Mouse (Mus musculus) left cerebral cortex, adult 9 months (tissue): ENCODE data around the gene Pdia6.

Experiments used
- DNase-seq, 2 experiments: peaks; one replicate each; pipeline ENCODE4 v3.0.0; 2022; ENCODE audit warnings: low spot score in 2 of 2

Pdia6 gene

DNA sequence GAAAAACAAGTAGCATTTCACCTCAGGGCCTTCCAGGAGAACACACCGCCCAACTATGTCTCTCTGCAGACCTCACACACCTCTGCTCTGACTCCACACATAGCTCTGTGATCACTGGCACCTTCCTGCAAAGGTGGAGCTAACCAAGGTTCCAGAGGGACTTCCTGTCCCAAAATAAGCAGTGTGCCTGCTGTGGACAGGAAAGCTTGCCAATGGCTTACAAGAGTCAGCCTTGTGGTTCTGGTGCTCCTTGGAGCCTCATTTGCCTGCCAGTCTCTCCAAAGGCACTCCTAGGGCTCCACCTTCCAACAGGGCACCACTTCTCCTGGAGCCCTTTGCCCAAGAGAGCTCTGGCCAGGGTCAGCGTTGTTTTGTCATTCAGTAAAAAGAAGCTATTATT, 1.5 kb upstream of the Pdia6 start:
- no peak for DNase-seq

DNA sequence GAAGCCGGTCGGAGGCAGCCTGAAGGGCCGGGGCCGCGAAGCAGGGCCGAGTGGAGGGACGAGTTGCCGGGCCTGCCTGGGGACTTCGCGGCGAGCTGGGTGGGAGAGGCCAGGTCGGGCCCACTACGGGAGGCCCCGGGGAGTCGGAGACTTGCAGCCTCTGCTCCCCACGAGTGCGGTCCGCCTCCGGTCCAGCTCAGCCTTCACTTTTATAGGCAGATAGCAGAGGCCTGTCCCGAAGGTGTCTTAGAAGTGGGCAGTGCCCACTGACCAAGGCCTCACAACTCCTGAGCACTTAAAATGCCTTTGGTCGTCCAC, 287 bp downstream of the Pdia6 start:
- no peak for DNase-seq

DNA sequence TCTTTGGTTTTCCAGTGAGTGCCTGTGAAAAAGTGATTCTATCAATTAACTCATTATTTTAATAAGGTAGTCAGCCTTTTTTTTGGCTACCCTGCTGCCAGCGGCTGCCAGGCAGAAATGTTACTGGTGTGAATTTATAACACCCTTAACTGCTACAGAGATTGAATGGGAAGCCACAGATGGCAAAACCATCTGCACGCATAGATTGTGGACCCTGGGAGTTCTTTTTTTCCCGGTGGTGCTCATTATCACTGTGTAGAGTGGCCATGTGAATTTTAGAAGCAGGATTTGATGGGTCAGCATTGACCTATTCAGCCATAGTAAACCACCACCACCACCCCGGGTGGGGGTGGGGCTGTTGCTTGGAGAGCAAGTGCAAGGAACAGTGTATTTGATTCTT, 971 bp downstream of the Pdia6 start:
- DNase-seq = peak in 1 of 2 experiments; percentile 55

DNA sequence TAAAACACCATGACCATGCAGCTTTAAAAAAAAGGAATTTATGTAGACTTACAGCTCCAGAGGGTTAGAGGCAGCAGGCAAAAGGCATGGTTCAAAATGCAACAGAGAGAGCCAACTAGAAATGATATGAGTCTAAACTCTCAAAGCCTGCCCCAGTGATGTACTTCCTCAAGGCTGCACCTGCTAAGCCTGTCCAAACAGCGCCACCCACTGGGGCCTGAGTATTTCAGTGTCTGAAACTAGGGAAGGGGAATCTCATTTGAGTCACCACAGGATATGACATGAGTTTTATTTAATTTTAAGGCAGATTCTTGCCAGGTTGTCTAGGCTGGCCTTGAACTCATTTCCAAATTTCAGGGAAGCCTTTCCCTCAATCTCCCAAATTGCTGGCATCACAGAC, 4.9 kb downstream of the Pdia6 start:
- no peak for DNase-seq

DNA sequence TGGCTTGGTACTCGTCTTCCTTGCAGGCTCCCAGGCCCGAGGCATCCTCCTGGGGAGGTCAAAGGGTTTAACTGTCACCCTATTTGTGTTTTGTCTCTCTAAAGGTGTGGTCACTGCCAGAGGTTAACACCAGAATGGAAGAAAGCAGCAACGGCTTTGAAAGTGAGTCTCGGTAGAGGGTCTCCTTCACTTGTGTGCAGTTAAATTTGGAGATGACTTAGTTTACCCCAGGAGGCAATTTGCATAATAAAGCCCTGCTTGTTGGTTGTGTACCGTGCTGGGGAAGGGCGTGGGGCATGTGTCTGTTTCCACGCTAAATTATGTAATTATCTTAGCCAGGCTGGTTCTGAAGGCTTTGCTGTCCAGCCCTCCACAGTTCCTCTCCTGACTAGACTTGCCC, 7.5 kb downstream of the Pdia6 start:
- DNase-seq = no peak

DNA sequence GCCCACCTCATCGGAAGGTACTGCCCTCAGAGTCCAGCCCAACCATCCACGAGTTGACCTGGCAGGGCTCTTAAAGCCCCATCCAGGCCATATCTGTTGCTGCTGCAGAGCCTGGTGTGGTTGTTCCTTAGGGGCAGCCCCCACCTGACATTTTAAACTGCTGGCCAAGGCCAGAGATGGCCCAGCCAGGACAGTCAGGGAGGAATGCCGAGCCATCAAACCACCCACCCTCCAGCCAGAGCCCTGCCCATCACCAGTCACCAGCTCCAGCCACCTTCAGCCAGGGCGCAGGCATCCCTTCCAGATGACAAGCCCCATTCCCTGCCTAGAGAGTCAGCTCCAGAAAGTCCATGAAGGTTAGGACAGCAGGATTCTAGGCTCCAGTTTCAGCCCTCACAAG, 22.2 kb downstream of the Pdia6 start:
- no peak for DNase-seq

DNA sequence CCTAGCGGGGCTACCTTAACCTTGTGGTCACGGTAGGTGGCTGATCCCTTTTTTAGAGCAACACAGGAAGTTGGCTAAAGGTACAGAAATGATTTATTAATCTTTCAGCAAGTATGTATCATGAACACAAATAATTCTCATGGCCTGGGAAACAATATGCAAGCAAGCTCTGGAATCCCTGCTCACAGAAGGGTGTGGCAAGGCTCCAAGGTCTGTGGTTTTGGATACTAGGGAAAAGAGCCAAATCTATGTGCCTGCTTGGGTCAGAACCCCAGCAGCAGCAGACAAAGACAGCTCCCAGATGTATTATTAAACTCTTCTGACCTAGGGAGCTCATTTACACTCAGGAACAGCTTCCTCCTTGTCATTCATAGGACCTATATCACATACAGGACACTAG, 22.7 kb downstream of the Pdia6 start:
- DNase-seq = no peak

DNA sequence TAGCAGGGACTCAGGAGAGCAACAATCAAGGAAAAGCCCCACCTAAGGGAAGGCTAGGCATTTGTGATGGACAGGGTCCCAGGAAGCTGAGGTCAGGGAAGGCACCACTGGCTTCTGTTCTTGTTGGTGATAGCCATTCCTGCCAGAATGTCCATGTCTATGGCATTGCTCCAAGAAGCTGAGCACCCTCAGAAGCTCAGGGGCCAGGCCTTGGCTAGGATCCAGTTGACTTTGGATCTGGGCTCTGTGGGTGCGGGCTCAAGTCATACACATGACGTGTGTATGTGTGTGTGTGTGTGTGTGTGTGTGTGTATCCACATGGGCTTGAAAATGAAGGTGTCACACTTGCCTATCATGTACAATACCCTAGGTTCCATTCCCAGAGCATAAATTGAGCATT, 23.6 kb downstream of the Pdia6 start:
- DNase-seq = no peak

DNA sequence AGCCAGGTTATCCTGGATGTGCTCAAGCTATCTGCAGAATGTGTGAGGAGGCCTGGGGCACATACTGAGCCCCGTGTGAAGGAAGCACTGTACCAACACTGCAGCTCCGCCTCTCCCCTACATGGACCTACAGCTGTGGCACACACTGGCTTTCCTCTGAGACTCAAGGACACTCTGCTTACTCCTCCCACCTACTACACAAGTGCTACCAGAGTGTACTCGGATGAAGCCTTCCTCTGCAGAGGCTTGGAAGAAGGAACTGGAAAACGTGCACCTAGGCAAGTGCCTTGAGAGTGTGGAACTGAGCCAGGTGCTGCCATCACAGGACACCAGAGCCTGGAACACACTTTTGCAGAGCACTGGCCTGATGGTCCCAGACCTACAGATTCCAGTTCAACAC, 24.2 kb downstream of the Pdia6 start:
- DNase-seq = no peak

DNA sequence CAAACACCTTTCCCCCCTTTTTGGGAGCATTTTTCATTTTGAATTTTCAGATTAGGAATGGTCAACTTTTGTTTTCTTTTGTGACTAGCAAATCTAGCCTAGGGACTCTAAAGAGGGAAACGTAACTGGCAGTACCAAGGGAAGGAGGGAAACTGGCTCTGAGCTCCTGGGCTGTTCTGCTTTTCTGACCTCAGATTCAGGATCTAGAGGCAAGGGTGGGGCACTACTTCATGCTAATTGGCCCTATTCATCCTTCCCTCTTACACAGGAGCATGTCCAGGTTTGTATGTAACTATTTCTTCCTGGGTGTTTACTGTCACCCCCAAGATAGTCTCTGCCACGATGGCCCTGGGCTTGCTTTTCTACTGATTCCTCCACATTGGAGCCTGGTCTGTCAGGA, 30.6 kb downstream of the Pdia6 start:
- no peak for DNase-seq

DNA sequence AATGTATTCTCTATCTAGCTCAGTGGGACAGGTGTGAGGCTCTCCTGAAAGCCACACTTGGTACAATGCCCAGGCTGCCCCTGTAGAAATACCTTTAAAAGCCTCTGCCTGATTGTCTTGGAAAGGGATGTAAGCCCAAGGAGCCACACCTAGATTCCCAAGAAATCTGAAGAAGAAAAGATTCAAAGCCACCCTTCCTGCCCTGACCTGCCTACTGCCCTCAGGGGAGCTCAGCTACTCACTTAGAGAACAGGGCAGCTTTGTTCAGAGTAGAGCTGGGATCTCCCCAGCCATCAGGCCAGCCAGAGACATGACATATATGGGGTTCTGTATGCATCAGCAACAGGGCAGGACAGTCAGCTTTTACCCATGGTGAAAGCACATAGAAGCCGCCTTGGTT, 33.6 kb downstream of the Pdia6 start:
- DNase-seq = no peak

DNA sequence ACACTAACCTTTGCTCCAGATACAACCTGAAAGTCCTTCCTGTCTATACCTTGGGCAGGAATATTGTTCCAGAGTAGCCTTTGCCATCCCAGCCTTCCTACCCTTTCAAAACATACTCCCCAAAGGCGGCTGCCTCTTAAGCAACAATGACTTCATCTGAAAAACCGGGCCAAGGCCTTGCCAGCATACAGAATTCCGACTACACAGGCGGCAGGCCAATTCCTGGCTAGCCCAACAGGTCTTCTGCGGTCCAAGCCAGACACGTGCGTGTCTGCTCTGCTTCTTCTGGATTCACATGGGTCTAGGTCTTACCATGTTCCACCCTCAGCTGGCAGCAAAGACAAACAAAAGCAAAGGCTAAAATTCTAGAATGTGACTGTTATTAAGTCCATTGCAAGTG, 39.1 kb downstream of the Pdia6 start:
- DNase-seq = no peak

DNA sequence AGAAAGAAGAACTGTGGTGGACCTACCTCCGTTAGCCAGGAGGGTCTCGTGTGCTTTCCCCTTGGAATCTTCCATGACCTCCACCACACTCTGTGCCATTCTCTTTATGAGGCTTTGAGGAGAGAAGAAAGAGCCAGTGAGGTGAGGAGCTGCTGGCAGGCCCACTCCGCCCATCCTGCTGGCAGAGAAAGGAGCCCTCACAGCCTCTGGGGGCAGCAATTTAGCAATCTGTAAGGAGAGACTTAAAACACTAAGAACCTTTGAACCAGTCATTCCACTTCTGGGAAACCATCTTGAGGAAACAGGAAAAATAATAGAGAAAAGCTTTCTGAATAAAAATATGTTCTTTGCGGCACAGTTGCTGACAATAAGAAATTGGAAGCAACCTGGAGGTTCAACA, 41.9 kb downstream of the Pdia6 start:
- DNase-seq = no peak

DNA sequence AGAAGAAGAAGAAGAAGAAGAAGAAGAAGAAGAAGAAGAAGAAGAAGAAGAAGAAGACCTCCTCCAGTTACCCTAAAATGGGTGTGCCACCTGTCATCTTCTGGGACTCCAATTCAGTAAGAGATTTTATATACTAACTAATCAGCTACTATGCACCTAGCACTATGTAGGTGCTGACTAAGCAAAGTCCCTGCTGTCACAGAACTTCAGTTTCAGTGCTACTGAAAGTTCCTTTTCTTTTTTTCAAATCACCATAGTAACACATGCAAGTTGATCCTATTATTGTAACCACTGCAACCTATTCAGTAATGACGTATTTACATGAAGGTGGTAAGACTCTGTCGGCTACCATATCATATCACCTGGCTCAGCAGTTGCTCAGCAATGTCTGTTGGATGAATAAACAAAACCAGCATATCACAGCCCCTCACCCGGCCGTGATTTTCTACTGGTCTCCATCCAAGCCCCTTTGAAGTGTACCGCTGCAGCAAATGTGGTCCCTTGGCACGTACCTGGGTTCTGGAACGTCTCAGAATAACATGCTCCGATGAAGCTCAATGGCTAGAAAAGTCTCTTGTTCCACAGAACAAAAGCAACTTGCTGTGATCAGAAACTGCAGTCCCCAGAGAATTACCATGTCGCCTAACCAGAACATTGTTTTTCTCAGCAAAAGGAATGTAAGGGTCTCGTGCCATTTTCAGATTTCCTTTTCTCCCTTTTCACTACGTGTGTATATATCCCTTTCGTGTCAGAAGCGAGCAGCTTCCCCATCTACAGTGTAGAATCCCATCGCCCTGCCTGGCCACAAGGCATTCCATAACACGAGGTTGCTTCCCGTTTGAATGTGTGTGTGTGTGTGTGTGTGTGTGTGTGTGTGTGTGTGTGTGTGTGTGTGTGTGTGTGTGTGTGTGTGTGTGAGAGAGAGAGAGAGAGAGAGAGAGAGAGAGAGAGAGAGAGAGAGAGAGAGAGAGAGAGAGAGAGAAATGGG, 44.8 kb downstream of the Pdia6 start:
- DNase-seq = no peak

DNA sequence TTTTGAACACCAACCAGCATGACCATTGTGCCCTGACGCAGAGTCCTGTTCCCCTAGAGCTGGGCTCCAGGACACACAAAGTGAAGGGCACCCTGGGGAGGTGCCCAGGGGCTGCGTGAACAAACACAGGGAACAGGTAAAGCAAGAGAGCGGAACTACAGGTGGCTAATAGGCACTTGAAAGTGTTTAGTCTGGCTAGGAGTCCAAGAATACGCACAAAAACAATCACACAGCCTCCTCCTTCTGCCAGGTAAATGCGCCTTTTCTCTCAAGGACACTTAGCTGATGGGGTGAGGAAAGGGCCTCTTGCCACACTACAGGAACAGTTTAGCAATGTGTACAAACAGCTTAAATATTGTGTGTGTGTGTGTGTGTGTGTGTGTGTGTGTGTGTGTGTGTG, 49.8 kb downstream of the Pdia6 start:
- no peak for DNase-seq

DNA sequence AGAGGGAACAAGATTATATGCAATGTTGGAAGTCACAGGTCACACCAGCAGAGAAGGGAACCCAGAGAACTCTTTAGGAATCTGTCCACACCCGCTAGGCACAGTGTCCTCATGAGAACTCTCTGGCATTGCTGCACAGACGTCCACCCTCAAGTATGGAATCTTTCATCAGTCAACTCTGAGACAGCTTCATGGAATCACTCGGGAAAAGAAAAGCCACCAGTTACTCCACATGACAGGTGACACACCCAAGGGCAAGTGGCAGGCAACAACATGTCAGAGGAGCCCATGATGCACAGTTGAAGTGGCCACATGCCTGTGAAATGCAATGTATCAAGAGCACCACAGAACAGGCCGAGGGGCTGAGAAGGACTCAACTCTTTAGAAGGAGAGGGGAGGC, 51.6 kb downstream of the Pdia6 start:
- no peak for DNase-seq

DNA sequence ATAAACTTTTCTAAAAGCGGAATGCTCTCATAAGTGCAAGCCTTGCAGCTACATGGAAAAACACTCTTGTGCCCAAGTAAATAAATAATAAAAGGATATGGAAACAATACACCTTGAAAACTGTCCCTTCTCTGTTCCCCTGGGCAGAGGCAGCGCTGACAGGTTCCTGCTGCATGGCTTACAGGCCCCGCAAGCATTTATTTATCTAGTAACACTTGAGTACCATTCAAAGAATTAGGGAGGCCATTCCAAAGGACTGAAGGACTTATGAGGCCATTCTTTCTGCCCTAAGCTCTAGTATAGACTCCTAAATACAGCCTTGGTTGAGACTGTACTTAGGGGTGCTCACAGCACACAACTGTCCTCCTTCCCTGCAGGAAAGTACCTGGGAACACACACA, 52.1 kb downstream of the Pdia6 start:
- no peak for DNase-seq

DNA sequence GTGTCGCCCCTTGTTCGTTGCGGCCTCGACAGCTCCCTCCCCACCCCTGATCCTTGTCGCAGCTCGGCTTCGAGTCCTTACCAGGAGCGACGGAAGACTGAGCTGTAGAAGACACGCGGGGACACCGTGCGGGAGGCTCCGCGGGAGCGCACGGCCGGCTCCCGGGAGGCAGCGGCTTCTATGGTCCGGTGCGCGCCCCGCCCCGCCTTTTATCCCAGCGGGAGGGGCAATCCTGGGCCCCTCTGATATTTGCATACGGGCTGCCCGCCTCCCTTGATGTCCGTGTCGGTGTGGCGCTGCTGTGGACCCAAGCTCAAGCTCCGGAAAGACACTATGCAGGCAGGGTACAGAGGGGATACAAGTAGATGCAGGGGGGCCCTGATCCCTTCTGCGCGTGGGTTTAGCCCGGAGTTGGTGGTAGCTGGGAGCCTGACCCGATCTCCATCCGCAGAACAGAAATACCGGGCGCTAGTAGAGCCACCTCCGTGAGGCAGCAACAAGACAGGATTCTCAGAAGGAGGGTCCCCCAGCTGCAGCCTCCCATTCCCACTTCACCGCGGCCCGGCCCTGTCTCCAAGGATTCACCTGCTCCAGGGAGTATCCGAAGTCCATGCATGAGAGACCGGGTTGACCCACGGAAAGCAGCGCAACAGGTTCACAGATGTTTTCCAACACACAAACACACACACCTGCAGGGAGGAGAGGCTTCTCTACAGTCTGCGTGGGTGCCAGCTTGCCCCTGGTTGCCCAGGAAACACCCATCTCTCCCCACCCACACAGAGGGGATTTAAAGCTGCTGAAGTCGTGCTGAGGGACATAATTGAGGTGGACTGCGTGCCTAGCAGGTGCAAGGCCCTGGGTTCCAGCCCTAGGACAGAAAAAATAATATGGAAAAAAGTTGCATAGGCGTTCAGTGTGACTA, 58.5 kb downstream of the Pdia6 start:
- peak in 1 of 2 experiments; percentile 16 for DNase-seq

DNA sequence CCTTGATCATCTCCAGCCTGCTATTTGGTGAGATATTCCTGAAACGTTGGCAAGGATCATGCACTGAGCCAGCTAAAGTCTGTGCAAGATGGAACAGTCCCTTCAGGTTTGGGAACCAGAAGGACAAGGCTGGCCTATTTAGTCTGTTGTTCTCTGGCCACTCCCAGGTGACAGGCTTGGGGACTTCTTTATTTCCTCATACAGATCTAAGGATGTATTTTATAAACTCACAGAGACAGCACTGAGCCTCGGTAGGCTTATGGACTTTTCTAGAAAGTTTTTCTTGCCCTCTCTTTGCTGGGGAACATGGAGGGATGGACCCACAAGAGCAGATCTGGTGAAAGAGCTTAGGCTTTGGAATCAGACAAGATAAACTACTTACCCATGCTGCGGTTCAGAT, 62.9 kb downstream of the Pdia6 start, which contains the start of gene Atp6v1c2:
Atp6v1c2 (minus strand) TSS at position 101 of the 400 bp plus-strand sequence.
- no peak for DNase-seq

DNA sequence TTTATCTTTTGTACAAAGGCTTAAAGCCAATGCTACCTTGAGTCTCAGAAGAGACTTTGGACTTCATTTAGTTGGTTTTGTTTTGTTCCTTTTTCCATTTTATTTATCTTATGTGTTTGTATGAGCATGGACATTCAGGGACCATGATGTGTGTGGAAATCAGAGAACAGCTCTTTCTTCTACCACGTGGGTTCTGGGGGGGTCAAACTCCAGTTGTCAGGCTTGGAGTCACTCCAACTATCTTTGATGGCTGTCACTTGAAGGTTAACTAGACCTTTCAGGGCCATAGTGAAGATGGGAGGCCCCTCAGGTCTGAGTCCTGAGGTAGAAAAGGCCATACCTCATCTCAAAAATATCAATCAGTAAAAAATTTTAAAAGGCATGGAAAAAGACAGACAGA, 67.1 kb downstream of the Pdia6 start:
- no peak for DNase-seq
